Mouse (Mus musculus): ENCODE data around the gene Nqo1. TPM values are rescaled to one million over a fixed set of nuclear protein-coding genes. Genes with fewer than 3 reads are reported as not detected.

Gene Nqo1
- 5.2 and 5.6 TPM in 2 replicates for polyA plus RNA-seq (2016; fragmentation: Nextera tagmentation; extraction: Ambion mirVana)

GRCm38 (mm10) chr8:107403038-107403781 is at the start of gene Nqo1:
Gene Nqo1, minus strand, starts transcription at chr8:107403206.
- Histone ChIP-seq H3K4me2 (replicated peaks) (peak within 1 kb of the TSS; percentile 54), H3K9me3 (no peaks in the 10 kb centered on the region), H3K9ac (replicated peaks) (0 out of 2 replicates have a peak within 1 kb of the TSS, but pooled peaks have one; percentile 4), H3K4me3 (peak within 1 kb of the TSS; percentile 32), H3K27ac (replicated peaks) (no peak within 1 kb of the TSS), H3K27me3 (no peaks in the 10 kb centered on the region; the same call in 1 of the 2 replicates), H3K4me1 (peaks cover 11% of the 10 kb centered on the region; the same call in 1 of the 2 replicates), H3K36me3 (0 out of 2 replicates have a peak, but pooled peaks cover 7% of the 10 kb centered on the region)
- peak; percentile 98 for ATAC-seq (ENCODE audit: low FRiP score, low read depth)
- 14% methylated on average over 22 of the region's 22 CpGs for WGBS

GRCm38 (mm10) chr8:107451414-107452066 is 48.5 kb upstream of the Nqo1 start:
- peaks cover 24% of the 10 kb centered on the region for H3K36me3 ChIP-seq
- 91% methylated on average over 13 of the region's 13 CpGs for WGBS
- no peak for ATAC-seq (ENCODE audit: low FRiP score, low read depth)
- H3K27me3 ChIP-seq: no peaks in the 10 kb centered on the region
- no peak overlapping the region for H3K4me2 ChIP-seq (replicated peaks)
- H3K4me3 ChIP-seq: no peak overlapping the region
- H3K4me1 ChIP-seq: peaks cover 10% of the 10 kb centered on the region; the same call in 1 of the 2 replicates
- no peak overlapping the region for H3K27ac ChIP-seq (replicated peaks)
- no peak overlapping the region; the same call in 1 of the 2 replicates for H3K9ac ChIP-seq (replicated peaks)
- H3K9me3 ChIP-seq: no peaks in the 10 kb centered on the region

GRCm38 (mm10) chr8:107449655-107450054 is 46.6 kb upstream of the Nqo1 start:
- no peak overlapping the region for H3K27ac ChIP-seq (replicated peaks)
- WGBS: 78% methylated on average over 6 of the region's 6 CpGs
- no peak for ATAC-seq (ENCODE audit: low FRiP score, low read depth)

GRCm38 (mm10) chr8:107449130-107449529 is 46.1 kb upstream of the Nqo1 start:
- Histone ChIP-seq H3K4me3 (no peak overlapping the region), H3K4me2 (replicated peaks) (no peak overlapping the region), H3K27ac (replicated peaks) (no peak overlapping the region), H3K9me3 (no peaks in the 10 kb centered on the region), H3K27me3 (no peaks in the 10 kb centered on the region), H3K9ac (replicated peaks) (no peak overlapping the region), H3K4me1 (peaks cover 10% of the 10 kb centered on the region; the same call in 1 of the 2 replicates), H3K36me3 (peaks cover 16% of the 10 kb centered on the region)
- WGBS: 29% methylated on average over 8 of the region's 8 CpGs
- ATAC-seq (ENCODE audit: low FRiP score, low read depth): no peak

More at GRCm38 (mm10) chr8:107449655-107450054, 46.6 kb upstream of the Nqo1 start:
- Histone ChIP-seq H3K4me2 (replicated peaks) (no peak overlapping the region), H3K27me3 (no peaks in the 10 kb centered on the region), H3K4me3 (no peak overlapping the region), H3K36me3 (peaks cover 20% of the 10 kb centered on the region), H3K9me3 (no peaks in the 10 kb centered on the region), H3K4me1 (peaks cover 10% of the 10 kb centered on the region; the same call in 1 of the 2 replicates), H3K9ac (replicated peaks) (no peak overlapping the region)

GRCm38 (mm10) chr8:107448382-107448889 is 45.4 kb upstream of the Nqo1 start:
- peaks cover 12% of the 10 kb centered on the region for H3K36me3 ChIP-seq
- peaks cover 10% of the 10 kb centered on the region; the same call in 1 of the 2 replicates for H3K4me1 ChIP-seq
- no peak overlapping the region for H3K27ac ChIP-seq (replicated peaks)
- no peak overlapping the region for H3K4me3 ChIP-seq
- no peak overlapping the region for H3K4me2 ChIP-seq (replicated peaks)
- no peaks in the 10 kb centered on the region for H3K9me3 ChIP-seq
- WGBS: 66% methylated on average over 4 of the region's 4 CpGs
- no peak for ATAC-seq (ENCODE audit: low FRiP score, low read depth)
- no peaks in the 10 kb centered on the region for H3K27me3 ChIP-seq
- H3K9ac ChIP-seq (replicated peaks): no peak overlapping the region

- H3K36me3 ChIP-seq: 0 out of 2 replicates have a peak, but pooled peaks cover 5% of the 10 kb centered on the region
These were observed 44.7 kb upstream of the Nqo1 start for GRCm38 (mm10) chr8:107447713-107448112.

GRCm38 (mm10) chr8:107444626-107445025 is 41.6 kb upstream of the Nqo1 start:
- peaks cover 10% of the 10 kb centered on the region; the same call in 1 of the 2 replicates for H3K4me1 ChIP-seq
- ATAC-seq (ENCODE audit: low FRiP score, low read depth): no peak
- 91% methylated on average over 3 of the region's 3 CpGs for WGBS

More at GRCm38 (mm10) chr8:107447713-107448112, 44.7 kb upstream of the Nqo1 start:
- ATAC-seq (ENCODE audit: low FRiP score, low read depth): no peak
- Histone ChIP-seq H3K4me3 (no peak overlapping the region), H3K4me1 (peaks cover 10% of the 10 kb centered on the region; the same call in 1 of the 2 replicates), H3K9me3 (no peaks in the 10 kb centered on the region), H3K27me3 (no peaks in the 10 kb centered on the region), H3K9ac (replicated peaks) (no peak overlapping the region), H3K27ac (replicated peaks) (no peak overlapping the region), H3K4me2 (replicated peaks) (no peak overlapping the region)

GRCm38 (mm10) chr8:107439880-107440625 is 37.0 kb upstream of the Nqo1 start:
- Histone ChIP-seq H3K4me2 (replicated peaks) (no peak overlapping the region), H3K9me3 (no peaks in the 10 kb centered on the region), H3K36me3 (no peaks in the 10 kb centered on the region), H3K9ac (replicated peaks) (no peak overlapping the region), H3K4me1 (peaks cover 12% of the 10 kb centered on the region), H3K27ac (replicated peaks) (no peak overlapping the region), H3K27me3 (no peaks in the 10 kb centered on the region), H3K4me3 (no peak overlapping the region)
- WGBS: 91% methylated on average over 3 of the region's 3 CpGs
- no peak for ATAC-seq (ENCODE audit: low FRiP score, low read depth)

More at GRCm38 (mm10) chr8:107444626-107445025, 41.6 kb upstream of the Nqo1 start:
- no peak overlapping the region for H3K4me2 ChIP-seq (replicated peaks)
- no peak overlapping the region for H3K9ac ChIP-seq (replicated peaks)
- H3K4me3 ChIP-seq: no peak overlapping the region
- H3K27ac ChIP-seq (replicated peaks): no peak overlapping the region
- no peaks in the 10 kb centered on the region for H3K27me3 ChIP-seq
- H3K36me3 ChIP-seq: no peaks in the 10 kb centered on the region
- no peaks in the 10 kb centered on the region for H3K9me3 ChIP-seq

GRCm38 (mm10) chr8:107437711-107438110 is 34.7 kb upstream of the Nqo1 start:
- Histone ChIP-seq H3K27ac (replicated peaks) (no peak overlapping the region), H3K4me2 (replicated peaks) (peak overlapping the region; percentile 68), H3K9ac (replicated peaks) (no peak overlapping the region), H3K9me3 (no peaks in the 10 kb centered on the region), H3K4me1 (peaks cover 12% of the 10 kb centered on the region), H3K36me3 (no peaks in the 10 kb centered on the region), H3K4me3 (no peak overlapping the region), H3K27me3 (no peaks in the 10 kb centered on the region)
- 64% methylated on average over 2 of the region's 2 CpGs for WGBS
- ATAC-seq (ENCODE audit: low FRiP score, low read depth): no peak

GRCm38 (mm10) chr8:107436841-107437421 is 33.9 kb upstream of the Nqo1 start:
- Histone ChIP-seq H3K9ac (replicated peaks) (peak overlapping the region; percentile 86), H3K27ac (replicated peaks) (peak overlapping the region; percentile 73), H3K4me1 (peaks cover 12% of the 10 kb centered on the region), H3K4me2 (replicated peaks) (peak overlapping the region; percentile 68), H3K9me3 (no peaks in the 10 kb centered on the region), H3K36me3 (no peaks in the 10 kb centered on the region), H3K4me3 (peak overlapping the region; percentile 86), H3K27me3 (no peaks in the 10 kb centered on the region)
- WGBS: 11% methylated on average over 16 of the region's 16 CpGs
- no peak; the same call in 1 of the 2 replicates for ATAC-seq (ENCODE audit: low FRiP score, low read depth)
